Mouse (Mus musculus): ENCODE data around the gene Mrm2. TPM values are rescaled to one million over a fixed set of nuclear protein-coding genes. Genes with fewer than 3 reads are reported as not detected.

Gene Mrm2
- polyA plus RNA-seq, 1 experiment from 2014 or later, result 7.5 TPM

GRCm38 (mm10) chr5:140332519-140332918, 821 bp upstream of the Mrm2 start:
- H3K4me3 ChIP-seq (ENCODE audit: low read depth, low read length), result peak overlapping the region; percentile 70
- peaks cover 19% of the 10 kb centered on the region for H3K4me1 ChIP-seq (ENCODE audit: control insufficient read depth, low read depth, low read length)
- H3K27me3 ChIP-seq (ENCODE audit: control insufficient read depth, insufficient read depth, low read depth, low read length), result no peaks in the 10 kb centered on the region
- peak; percentile 41; the same call in 1 of the 2 replicates for ATAC-seq (ENCODE audit: low read depth)
- H3K4me2 ChIP-seq (ENCODE audit: low read depth, low read length), result peak overlapping the region; percentile 97
- H3K9me3 ChIP-seq (replicated peaks; ENCODE audit: control insufficient read depth, low read length), result no peaks in the 10 kb centered on the region
- peak overlapping the region; percentile 91; the same call in 1 of the 2 replicates for H3K27ac ChIP-seq (ENCODE audit: low read length)
- H3K36me3 ChIP-seq (ENCODE audit: control insufficient read depth, insufficient read depth), result no peaks in the 10 kb centered on the region; the same call in 1 of the 2 replicates
- H3K9ac ChIP-seq (ENCODE audit: low read depth, low read length), result no peak overlapping the region; the same call in 1 of the 2 replicates
- WGBS (ENCODE audit: insufficient replicate concordance), result 30% methylated on average over 4 of the region's 4 CpGs

DNA sequence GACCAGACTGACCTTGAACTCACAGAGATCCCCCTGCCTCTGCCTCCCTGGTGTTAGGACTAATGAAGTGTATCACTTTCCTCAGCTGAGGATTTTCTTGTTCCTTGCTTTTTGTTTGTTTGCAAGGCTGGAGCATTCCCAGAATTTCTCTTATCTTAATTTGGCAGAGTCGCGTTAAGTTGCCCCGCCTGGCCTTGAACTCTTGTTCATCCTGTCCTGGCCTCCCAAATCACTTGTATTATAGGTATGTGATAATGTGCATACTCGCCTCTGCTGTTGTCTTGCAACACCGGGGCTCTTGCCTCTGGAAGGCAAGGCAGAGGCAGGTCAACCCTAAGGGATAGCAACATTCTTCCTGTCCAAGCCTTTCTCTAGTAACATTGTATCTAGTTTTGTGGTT, 7.6 kb downstream of the Mrm2 start:
- peak overlapping the region; percentile 22; the same call in 1 of the 2 replicates for H3K4me2 ChIP-seq (ENCODE audit: low read depth, low read length)
- H3K4me1 ChIP-seq (ENCODE audit: control insufficient read depth, low read depth, low read length), result peaks cover 26% of the 10 kb centered on the region
- ATAC-seq (ENCODE audit: low read depth), result no peak
- H3K27ac ChIP-seq (ENCODE audit: low read length), result no peak overlapping the region
- H3K36me3 ChIP-seq (ENCODE audit: control insufficient read depth, insufficient read depth), result no peaks in the 10 kb centered on the region; the same call in 1 of the 2 replicates
- no peaks in the 10 kb centered on the region for H3K27me3 ChIP-seq (ENCODE audit: control insufficient read depth, insufficient read depth, low read depth, low read length)
- H3K4me3 ChIP-seq (ENCODE audit: low read depth, low read length), result no peak overlapping the region
- no peaks in the 10 kb centered on the region for H3K9me3 ChIP-seq (replicated peaks; ENCODE audit: control insufficient read depth, low read length)
- no peak overlapping the region for H3K9ac ChIP-seq (ENCODE audit: low read depth, low read length)
- WGBS (ENCODE audit: insufficient replicate concordance), result 48% methylated on average over 5 of the region's 5 CpGs

- WGBS (ENCODE audit: insufficient replicate concordance), result under 1% methylated on average over 17 of the region's 17 CpGs
- peak overlapping the region; percentile 99 for H3K9ac ChIP-seq (ENCODE audit: low read depth, low read length)
- H3K4me2 ChIP-seq (ENCODE audit: low read depth, low read length), result peak overlapping the region; percentile 85
- peak overlapping the region; percentile 94 for H3K27ac ChIP-seq (ENCODE audit: low read length)
- ATAC-seq (ENCODE audit: low read depth), result peak; percentile 14
- H3K36me3 ChIP-seq (ENCODE audit: control insufficient read depth, insufficient read depth), result no peaks in the 10 kb centered on the region
- H3K27me3 ChIP-seq (ENCODE audit: control insufficient read depth, insufficient read depth, low read depth, low read length), result no peaks in the 10 kb centered on the region
- H3K4me1 ChIP-seq (ENCODE audit: control insufficient read depth, low read depth, low read length), result peaks cover 28% of the 10 kb centered on the region
- peak overlapping the region; percentile 96 for H3K4me3 ChIP-seq (ENCODE audit: low read depth, low read length)
- no peaks in the 10 kb centered on the region for H3K9me3 ChIP-seq (replicated peaks; ENCODE audit: control insufficient read depth, low read length)
Observed at GRCm38 (mm10) chr5:140321756-140322575, 9.7 kb downstream of the Mrm2 start.

- Histone ChIP-seq H3K9ac (ENCODE audit: low read depth, low read length) (peak within 1 kb of the TSS; percentile 99), H3K27ac (ENCODE audit: low read length) (peak within 1 kb of the TSS; percentile 94), H3K4me1 (ENCODE audit: control insufficient read depth, low read depth, low read length) (peaks cover 28% of the 10 kb centered on the region), H3K4me3 (ENCODE audit: low read depth, low read length) (peak within 1 kb of the TSS; percentile 96), H3K9me3 (replicated peaks; ENCODE audit: control insufficient read depth, low read length) (no peaks in the 10 kb centered on the region), H3K27me3 (ENCODE audit: control insufficient read depth, insufficient read depth, low read depth, low read length) (no peaks in the 10 kb centered on the region), H3K36me3 (ENCODE audit: control insufficient read depth, insufficient read depth) (no peaks in the 10 kb centered on the region), H3K4me2 (ENCODE audit: low read depth, low read length) (peak within 1 kb of the TSS; percentile 85)
- WGBS (ENCODE audit: insufficient replicate concordance), result under 1% methylated on average over 60 of the region's 60 CpGs
- peak; percentile 95 for ATAC-seq (ENCODE audit: low read depth)
Observed at GRCm38 (mm10) chr5:140321042-140321755, 10.5 kb downstream of the Mrm2 start, which contains the start of the genes Mad1l1 and Nudt1. Gene Mad1l1, minus strand, starts transcription at chr5:140321552. Gene Nudt1, plus strand, starts transcription at chr5:140321656.

DNA sequence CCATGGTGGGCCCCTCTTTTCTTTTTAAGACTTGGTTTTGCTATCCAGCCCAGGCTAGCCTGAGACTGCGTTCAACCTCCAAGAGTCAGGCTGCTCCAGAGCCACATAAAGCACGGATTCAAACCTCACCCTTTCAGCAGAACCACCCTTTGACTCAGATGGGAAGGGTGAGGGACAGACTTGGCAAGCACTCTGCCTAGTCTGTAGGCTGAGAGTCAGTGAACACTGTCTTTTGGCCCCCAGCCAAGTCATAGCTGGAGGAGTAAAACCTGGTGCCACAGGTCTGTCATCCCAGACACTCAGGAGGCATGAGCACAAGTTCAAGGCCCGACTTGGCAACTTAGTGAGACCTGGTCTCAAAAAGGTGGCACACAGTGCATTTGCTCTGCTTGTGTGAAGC, 15.0 kb downstream of the Mrm2 start:
- no peaks in the 10 kb centered on the region for H3K27me3 ChIP-seq (ENCODE audit: control insufficient read depth, insufficient read depth, low read depth, low read length)
- no peak for ATAC-seq (ENCODE audit: low read depth)

GRCm38 (mm10) chr5:140307602-140308001, 24.1 kb downstream of the Mrm2 start:
- Histone ChIP-seq H3K4me2 (ENCODE audit: low read depth, low read length) (no peak overlapping the region), H3K9ac (ENCODE audit: low read depth, low read length) (no peak overlapping the region), H3K9me3 (replicated peaks; ENCODE audit: control insufficient read depth, low read length) (no peaks in the 10 kb centered on the region), H3K27ac (ENCODE audit: low read length) (no peak overlapping the region), H3K4me3 (ENCODE audit: low read depth, low read length) (no peak overlapping the region), H3K27me3 (ENCODE audit: control insufficient read depth, insufficient read depth, low read depth, low read length) (no peaks in the 10 kb centered on the region), H3K4me1 (ENCODE audit: control insufficient read depth, low read depth, low read length) (no peaks in the 10 kb centered on the region), H3K36me3 (ENCODE audit: control insufficient read depth, insufficient read depth) (peaks cover 27% of the 10 kb centered on the region; the same call in 1 of the 2 replicates)
- ATAC-seq (ENCODE audit: low read depth), result no peak
- WGBS (ENCODE audit: insufficient replicate concordance), result 88% methylated on average over 14 of the region's 14 CpGs

More for the DNA sequence above, 15.0 kb downstream of the Mrm2 start:
- H3K27ac ChIP-seq (ENCODE audit: low read length), result no peak overlapping the region
- WGBS (ENCODE audit: insufficient replicate concordance), result 83% methylated on average over 3 of the region's 3 CpGs
- H3K9ac ChIP-seq (ENCODE audit: low read depth, low read length), result no peak overlapping the region
- no peak overlapping the region for H3K4me2 ChIP-seq (ENCODE audit: low read depth, low read length)
- H3K36me3 ChIP-seq (ENCODE audit: control insufficient read depth, insufficient read depth), result peaks cover 9% of the 10 kb centered on the region
- peaks cover 15% of the 10 kb centered on the region for H3K4me1 ChIP-seq (ENCODE audit: control insufficient read depth, low read depth, low read length)
- H3K4me3 ChIP-seq (ENCODE audit: low read depth, low read length), result no peak overlapping the region
- no peaks in the 10 kb centered on the region for H3K9me3 ChIP-seq (replicated peaks; ENCODE audit: control insufficient read depth, low read length)

DNA sequence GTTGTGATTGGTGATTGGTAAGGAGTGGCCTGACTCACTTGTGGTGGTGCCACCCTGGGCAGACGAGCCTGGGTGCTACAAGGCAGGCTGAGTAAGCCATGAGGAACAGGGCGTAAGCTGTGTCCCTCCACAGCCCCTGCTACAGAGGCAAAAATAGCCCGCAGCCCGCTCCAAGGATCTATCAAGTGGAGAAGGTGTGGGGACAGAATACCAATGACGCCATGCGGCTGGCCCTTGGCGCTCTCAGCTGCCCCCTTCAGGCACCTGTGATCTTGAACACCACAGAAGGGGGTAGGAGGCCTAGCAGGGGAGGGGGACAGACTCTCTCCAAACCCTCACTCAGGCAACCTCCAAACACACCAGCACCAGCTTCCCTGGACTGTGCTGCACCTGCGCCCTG, 25.7 kb downstream of the Mrm2 start:
- Histone ChIP-seq H3K27me3 (ENCODE audit: control insufficient read depth, insufficient read depth, low read depth, low read length) (no peaks in the 10 kb centered on the region), H3K27ac (ENCODE audit: low read length) (no peak overlapping the region), H3K36me3 (ENCODE audit: control insufficient read depth, insufficient read depth) (peaks cover 29% of the 10 kb centered on the region; the same call in 1 of the 2 replicates), H3K4me1 (ENCODE audit: control insufficient read depth, low read depth, low read length) (no peaks in the 10 kb centered on the region), H3K9me3 (replicated peaks; ENCODE audit: control insufficient read depth, low read length) (no peaks in the 10 kb centered on the region), H3K4me3 (ENCODE audit: low read depth, low read length) (no peak overlapping the region), H3K9ac (ENCODE audit: low read depth, low read length) (no peak overlapping the region), H3K4me2 (ENCODE audit: low read depth, low read length) (no peak overlapping the region)
- 83% methylated on average over 8 of the region's 8 CpGs for whole genome bisulfite sequencing (ENCODE audit: insufficient replicate concordance)
- no peak for ATAC-seq (ENCODE audit: low read depth)

GRCm38 (mm10) chr5:140298291-140298690, 33.4 kb downstream of the Mrm2 start:
- Histone ChIP-seq H3K27me3 (ENCODE audit: control insufficient read depth, insufficient read depth, low read depth, low read length) (no peaks in the 10 kb centered on the region), H3K9ac (ENCODE audit: low read depth, low read length) (no peak overlapping the region), H3K9me3 (replicated peaks; ENCODE audit: control insufficient read depth, low read length) (no peaks in the 10 kb centered on the region), H3K27ac (ENCODE audit: low read length) (no peak overlapping the region), H3K36me3 (ENCODE audit: control insufficient read depth, insufficient read depth) (peaks cover 20% of the 10 kb centered on the region), H3K4me2 (ENCODE audit: low read depth, low read length) (no peak overlapping the region), H3K4me3 (ENCODE audit: low read depth, low read length) (no peak overlapping the region), H3K4me1 (ENCODE audit: control insufficient read depth, low read depth, low read length) (no peaks in the 10 kb centered on the region)
- WGBS (ENCODE audit: insufficient replicate concordance), result 79% methylated on average over 4 of the region's 4 CpGs
- ATAC-seq (ENCODE audit: low read depth), result no peak

All from liver, embryonic 16.5 days (tissue).